Mouse (Mus musculus) Patski (cell line): ENCODE results near the gene Rec114. TPM values are rescaled to one million over a fixed set of nuclear protein-coding genes. Genes with fewer than 3 reads are reported as not detected.
A peak's percentile ranks its signal among the peaks of the same experiment; 100 is the strongest.

Experiments used
- ATAC-seq: fragments of 100-300 bp; one replicate; pipeline ENCODE4 v1.8.0; 2021
- CTCF ChIA-PET: fragments of 350-600 bp; sonication (Branson Sonifier 250); formaldehyde crosslinking; loops from one replicate; lab custom pipeline; 2022; ENCODE audit warnings: inconsistent platforms; lab: Charles Lee
- POLR2A ChIA-PET: fragments of 350-600 bp; sonication (Branson Sonifier 250); formaldehyde crosslinking; loops from one replicate; lab custom pipeline; 2022; ENCODE audit warnings: antibody characterized with exemption, inconsistent platforms; lab: Charles Lee
- DNase-seq: peaks from one replicate; pipeline ENCODE4 v3.0.0-alpha.2; 2011; ENCODE audit warnings: low read depth, low spot score
- H3K27me3 ChIP-seq: fragments of 371-371 bp; one replicate; pipeline ENCODE4 v1.5.1; 2021
- CTCF ChIP-seq: fragments of 100-300 bp; IDR thresholded peaks from one replicate; pipeline ENCODE4 v1.5.1; 2021
- in situ Hi-C: fragments of 300-500 bp; cut with MboI; formaldehyde crosslinking; loops from 3 replicates; pipeline ENCODE4 v1.11.1; 2018; ENCODE audit warnings: low pct_unique_long_range_greater_than_20kb, mixed read lengths
- polyA plus RNA-seq: library from polyadenylated mRNA; unstranded; gene quantifications from one replicate; pipeline ENCODE4 v1.2.3, GENCODE M21; 2021

Gene Rec114
- polyA plus RNA-seq, 1 experiment from 2014 or later: 0.36 TPM

DNA sequence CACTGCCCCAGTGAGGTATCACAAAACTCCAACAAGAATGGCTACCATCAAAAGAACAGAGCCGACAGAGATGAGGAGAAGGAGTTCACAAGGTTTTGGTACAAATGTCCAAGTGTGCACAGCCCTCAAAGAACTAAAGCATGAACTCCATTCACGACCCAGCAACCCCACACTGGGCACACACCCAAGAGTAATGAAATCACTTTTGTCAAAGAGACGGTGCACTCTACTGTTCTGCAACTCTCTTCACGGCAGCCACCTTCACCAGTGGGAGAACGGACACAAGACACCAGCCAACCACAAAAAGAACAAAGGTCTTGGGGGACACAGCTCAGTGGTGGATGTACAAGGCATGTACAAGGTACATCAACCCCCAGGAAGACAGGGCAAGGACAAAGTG, 24.3 kb downstream of the Rec114 start:
- POLR2A ChIA-PET: interaction anchor here (1.7 kb wide), 1 partner anchor 12 kb away, joined by 5 read pairs; no protein-coding TSS in a partner anchor
- CTCF ChIA-PET: no interaction called here
- peaks cover 33% of the 10 kb centered on the region for H3K27me3 ChIP-seq
- no peak for TF ChIP-seq CTCF
- ATAC-seq: no peak
- in situ Hi-C loops: no loop called here
- no peak for DNase-seq

DNA sequence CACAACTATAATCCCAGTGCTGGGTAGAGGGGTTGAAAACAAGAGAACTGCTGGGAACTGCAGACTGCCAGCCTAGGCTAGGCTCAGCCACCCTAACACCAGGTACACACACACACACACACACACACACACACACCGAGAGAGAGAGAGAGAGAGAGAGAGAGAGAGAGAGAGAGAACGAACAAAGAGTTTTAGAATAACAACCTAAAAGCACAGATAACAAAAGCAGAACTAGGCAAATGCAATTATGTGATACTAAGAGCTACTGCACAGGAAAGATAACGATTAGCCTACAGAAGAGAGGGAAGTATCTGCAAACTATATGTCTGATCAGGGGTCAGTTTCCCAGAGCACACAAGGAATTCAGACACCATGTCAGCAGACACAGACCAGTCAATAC, 24.8 kb downstream of the Rec114 start:
- in situ Hi-C loops: no loop called here
- POLR2A ChIA-PET: no interaction called here
- no peak for TF ChIP-seq CTCF
- DNase-seq: no peak
- H3K27me3 ChIP-seq: peaks cover 28% of the 10 kb centered on the region
- ATAC-seq: no peak
- CTCF ChIA-PET: no interaction called here

GRCm38 (mm10) chr9:58716886-58717285, 26.9 kb downstream of the Rec114 start:
- POLR2A ChIA-PET: no interaction called here
- ATAC-seq: no peak
- DNase-seq: no peak
- peaks cover 22% of the 10 kb centered on the region for H3K27me3 ChIP-seq
- TF ChIP-seq CTCF: no peak
- CTCF ChIA-PET: interaction anchor here (0.9 kb wide), 1 partner anchor 10 kb away, joined by 3 read pairs; no protein-coding TSS in a partner anchor
- in situ Hi-C loops: no loop called here

DNA sequence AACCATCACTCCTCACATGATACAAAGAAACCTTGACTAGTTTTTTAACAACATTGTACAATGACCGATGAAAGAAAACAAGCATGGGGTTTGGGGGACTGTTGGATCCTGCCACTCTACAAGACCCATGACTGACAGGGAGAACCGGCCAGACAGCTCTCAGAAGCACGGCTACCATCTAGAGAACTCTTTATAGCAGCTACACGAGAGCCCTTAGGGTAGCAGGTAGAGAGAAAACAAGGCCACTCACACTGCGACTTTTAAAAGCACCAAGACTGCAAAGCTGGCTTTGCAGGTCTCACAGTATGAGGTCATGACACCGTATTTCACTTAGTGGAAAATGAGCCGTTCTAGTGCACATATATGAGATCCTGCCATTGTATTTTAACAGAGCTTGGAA, 33.1 kb downstream of the Rec114 start:
- TF ChIP-seq CTCF: no peak
- ChIA-PET POLR2A (no interaction called here), CTCF (interaction anchor here (1.1 to 1.6 kb wide), 2 partner anchors 10 to 53 kb away, joined by 3 to 5 read pairs; no protein-coding TSS in a partner anchor)
- ATAC-seq (no peak), DNase-seq (no peak)
- H3K27me3 ChIP-seq: peaks cover 7% of the 10 kb centered on the region
- in situ Hi-C loops: no loop called here

DNA sequence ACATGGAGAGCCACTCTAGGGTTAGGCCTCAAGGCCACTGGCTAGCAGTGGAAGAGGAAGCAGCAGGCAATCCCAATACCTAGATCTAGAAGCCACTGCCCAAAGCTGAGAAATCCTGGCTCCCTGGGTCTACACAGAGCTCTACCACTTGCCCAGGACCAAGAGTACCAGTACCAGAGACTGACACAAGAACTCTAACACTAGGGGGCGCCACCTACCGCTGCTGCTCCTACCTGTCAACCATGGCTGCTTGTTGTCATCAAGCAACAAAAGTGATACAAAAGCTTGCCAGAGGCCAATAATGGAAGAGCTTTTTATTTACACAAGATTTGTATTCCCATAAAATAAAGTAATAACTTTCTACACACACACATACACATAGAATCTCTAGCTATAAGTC, 33.8 kb downstream of the Rec114 start:
- CTCF ChIA-PET: interaction anchor here (0.7 to 1.6 kb wide), 4 partner anchors 9 to 93 kb away, joined by 3 to 5 read pairs (median 3); no protein-coding TSS in a partner anchor
- H3K27me3 ChIP-seq: peaks cover 5% of the 10 kb centered on the region
- peak; percentile 71 for TF ChIP-seq CTCF
- no peak for ATAC-seq
- POLR2A ChIA-PET: no interaction called here
- in situ Hi-C loops: loop anchor here (5.0 kb wide), 1 partner anchor 162 kb away; no protein-coding TSS in a partner anchor
- DNase-seq: no peak

GRCm38 (mm10) chr9:58707796-58708195, 36.0 kb downstream of the Rec114 start:
- ChIA-PET POLR2A (interaction anchor here (1.7 kb wide), 1 partner anchor 13 kb away, joined by 5 read pairs; no protein-coding TSS in a partner anchor), CTCF (interaction anchor here (1.1 to 1.4 kb wide), 2 partner anchors 10 to 17 kb away, joined by 3 read pairs; no protein-coding TSS in a partner anchor)
- in situ Hi-C loops: loop anchor here (5.0 kb wide), 1 partner anchor 165 kb away; no protein-coding TSS in a partner anchor
- no peak for TF ChIP-seq CTCF
- DNase-seq (no peak), ATAC-seq (no peak)
- no peaks in the 10 kb centered on the region for H3K27me3 ChIP-seq

GRCm38 (mm10) chr9:58706024-58706423, 37.7 kb downstream of the Rec114 start:
- ATAC-seq (peak; percentile 54), DNase-seq (no peak)
- in situ Hi-C loops: loop anchor here (5.0 kb wide), 1 partner anchor 166 kb away; no protein-coding TSS in a partner anchor
- TF ChIP-seq CTCF: no peak
- H3K27me3 ChIP-seq: no peaks in the 10 kb centered on the region
- ChIA-PET CTCF (no interaction called here), POLR2A (no interaction called here)

GRCm38 (mm10) chr9:58703766-58704165, 40.0 kb downstream of the Rec114 start:
- POLR2A ChIA-PET: no interaction called here
- no peak for TF ChIP-seq CTCF
- H3K27me3 ChIP-seq: no peaks in the 10 kb centered on the region
- in situ Hi-C loops: no loop called here
- ATAC-seq: no peak
- CTCF ChIA-PET: no interaction called here
- no peak for DNase-seq

GRCm38 (mm10) chr9:58701751-58702150, 42.0 kb downstream of the Rec114 start:
- ChIA-PET POLR2A (no interaction called here), CTCF (no interaction called here)
- ATAC-seq (no peak), DNase-seq (no peak)
- TF ChIP-seq CTCF: no peak
- in situ Hi-C loops: no loop called here
- H3K27me3 ChIP-seq: no peaks in the 10 kb centered on the region

DNA sequence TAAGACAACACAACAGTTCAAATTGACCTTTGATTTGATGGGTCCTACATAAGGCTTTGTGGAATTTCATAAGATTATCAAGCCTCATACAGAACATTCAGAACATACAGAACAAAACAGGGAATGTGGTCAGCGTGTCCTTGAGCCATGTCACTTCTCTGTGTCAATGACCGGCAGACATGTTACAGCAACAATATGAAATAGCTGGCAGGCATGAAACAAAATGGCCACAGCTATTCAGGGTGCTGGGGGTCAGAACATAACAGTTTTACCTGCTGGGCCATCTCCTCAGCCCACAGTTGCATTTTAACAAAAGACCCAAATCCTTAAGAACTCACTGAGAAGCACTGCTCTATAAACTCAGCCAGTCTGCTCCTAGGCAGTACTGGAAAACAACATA, 45.3 kb downstream of the Rec114 start:
- no peaks in the 10 kb centered on the region for H3K27me3 ChIP-seq
- DNase-seq (no peak), ATAC-seq (no peak)
- ChIA-PET CTCF (no interaction called here), POLR2A (no interaction called here)
- in situ Hi-C loops: loop anchor here (10.0 kb wide), 1 partner anchor 1384 kb away; no protein-coding TSS in a partner anchor
- TF ChIP-seq CTCF: no peak

- TF ChIP-seq CTCF: no peak
- no peaks in the 10 kb centered on the region for H3K27me3 ChIP-seq
- in situ Hi-C loops: loop anchor here (10.0 kb wide), 1 partner anchor 1377 kb away; no protein-coding TSS in a partner anchor
- CTCF ChIA-PET: interaction anchor here (1.1 kb wide), 1 partner anchor 16 kb away, joined by 3 read pairs; no protein-coding TSS in a partner anchor
- no peak for DNase-seq
- POLR2A ChIA-PET: no interaction called here
- ATAC-seq: no peak
These were observed 52.3 kb downstream of the Rec114 start for GRCm38 (mm10) chr9:58691471-58691870.
